Mouse (Mus musculus) thymus, postnatal 14 days (tissue): ENCODE measurements around the gene Bcorl1.
A peak's percentile ranks its signal among the peaks of the same experiment; 100 is the strongest.

Source experiments
- DNase-seq: peaks from one replicate; pipeline ENCODE4 v3.0.0; 2021

The Bcorl1 gene

GRCm38 (mm10) chrX:48341141-48341540 is at the start of gene Bcorl1:
Gene Bcorl1 (plus strand): TSS chrX:48341358.
- DNase-seq = peak; percentile 42

DNA sequence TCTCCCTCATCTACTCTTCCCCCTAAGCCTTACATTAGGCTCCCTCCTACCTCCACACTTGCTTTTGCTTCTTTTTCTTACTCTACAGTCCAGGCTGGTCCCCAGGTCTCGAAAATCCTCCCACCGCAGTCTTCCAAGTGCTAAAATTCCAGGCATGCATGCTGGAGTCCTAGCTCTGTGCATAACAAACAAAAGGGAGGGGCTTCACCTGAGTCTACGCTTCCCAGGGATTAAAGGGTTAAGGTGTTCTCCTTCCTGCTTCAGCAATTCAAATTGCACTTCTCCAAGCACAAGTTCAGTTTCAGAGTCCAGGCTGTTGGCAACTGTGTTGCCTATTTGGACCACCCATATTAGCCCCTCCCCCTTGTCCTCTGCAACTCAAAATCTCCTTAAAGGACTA is 49.7 kb upstream of the Bcorl1 start:
- no peak for DNase-seq

DNA sequence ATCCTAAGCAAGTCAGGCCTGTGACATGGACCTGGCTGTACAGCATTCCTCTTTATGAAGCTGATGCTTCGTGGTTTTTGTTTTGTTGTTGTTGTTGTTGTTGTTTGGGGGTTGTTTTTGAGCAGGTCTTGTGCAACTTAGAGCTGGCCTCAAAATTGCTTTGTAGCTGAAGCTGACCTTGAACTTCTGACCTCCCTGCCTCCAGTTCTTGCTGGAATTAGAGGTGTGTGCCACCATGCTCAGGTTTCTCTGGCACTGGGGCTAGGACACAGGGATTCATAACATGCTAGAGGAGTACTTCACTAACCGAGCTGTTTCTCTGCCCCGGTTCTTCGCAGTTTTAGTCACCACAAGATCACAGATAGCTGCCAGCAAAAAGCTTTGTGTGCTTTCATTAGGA is 35.8 kb upstream of the Bcorl1 start:
- no peak for DNase-seq

- peak; percentile 31 for DNase-seq
Measured at GRCm38 (mm10) chrX:48310706-48311517, 30.2 kb upstream of the Bcorl1 start.

GRCm38 (mm10) chrX:48311727-48312126 is 29.4 kb upstream of the Bcorl1 start:
- DNase-seq = no peak

DNA sequence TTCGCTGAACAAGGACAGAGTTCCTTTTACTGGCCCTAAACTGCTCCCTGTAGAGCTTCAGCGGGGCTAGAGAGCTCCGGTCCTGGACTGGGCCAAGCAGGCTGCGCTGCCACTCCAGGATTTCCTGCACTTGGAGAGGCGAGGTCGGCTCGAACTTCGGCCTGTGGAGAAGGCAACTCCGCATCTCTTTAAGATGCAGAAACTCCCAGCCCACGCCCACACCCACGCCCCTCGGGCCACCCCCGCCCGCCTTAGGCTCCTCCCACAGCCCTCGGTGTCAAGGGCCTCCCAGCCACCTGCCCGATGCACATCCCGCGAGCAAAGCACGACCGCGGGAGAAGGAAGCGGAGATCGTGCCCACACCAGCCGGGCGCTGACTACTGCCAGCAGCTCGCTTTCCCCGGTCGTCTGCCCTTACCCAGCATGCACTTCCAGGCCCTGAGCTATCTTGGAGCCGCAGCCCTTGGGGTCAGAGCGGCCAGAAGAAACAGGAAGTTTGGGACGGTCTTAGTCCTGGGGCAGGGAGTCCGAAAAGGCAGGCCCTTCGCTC is 26.6 kb upstream of the Bcorl1 start:
- DNase-seq = peak; percentile 92

DNA sequence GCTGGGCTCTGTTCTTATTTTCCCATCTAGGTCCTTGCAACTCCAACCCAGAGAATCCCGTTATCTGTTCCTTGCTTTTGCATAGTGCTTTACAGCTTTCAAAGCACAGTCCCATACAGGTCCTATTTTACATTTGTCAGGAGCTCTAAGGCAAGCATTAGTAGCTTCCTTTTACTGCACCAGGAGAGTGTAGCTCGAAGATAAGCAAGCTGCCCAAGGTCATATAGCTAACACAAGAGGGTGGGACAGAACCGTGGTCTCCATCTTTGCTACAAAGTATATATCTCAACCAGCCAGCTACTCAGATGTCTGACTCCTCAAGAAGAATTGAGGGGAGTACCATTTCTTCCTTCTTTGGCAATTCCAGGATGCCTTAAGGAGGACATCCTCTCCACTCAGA is 23.7 kb upstream of the Bcorl1 start:
- DNase-seq = no peak

DNA sequence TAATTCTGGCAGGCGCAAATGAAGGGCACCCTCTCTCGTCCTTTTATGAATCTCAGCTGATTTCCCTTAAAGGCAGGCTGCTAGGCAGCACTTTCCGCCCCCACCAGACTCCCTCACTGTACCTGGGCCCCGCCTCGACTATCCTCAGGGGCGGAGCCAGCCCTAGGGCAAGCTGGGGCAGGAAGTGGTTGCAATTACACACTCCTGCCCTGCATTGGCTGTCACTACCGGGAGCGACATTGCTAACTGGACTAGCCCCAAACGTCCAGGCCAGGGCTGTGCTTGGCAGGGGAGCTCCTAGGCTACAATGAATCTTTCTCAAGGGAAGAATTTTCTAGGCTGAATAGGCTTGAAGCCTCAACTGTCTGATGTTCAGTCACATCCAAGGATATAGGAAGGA is 23.0 kb upstream of the Bcorl1 start:
- DNase-seq = peak; percentile 82

- DNase-seq = peak; percentile 19
Measured at GRCm38 (mm10) chrX:48340441-48341049, 613 bp upstream of the Bcorl1 start.

GRCm38 (mm10) chrX:48341621-48342161 is 533 bp downstream of the Bcorl1 start:
- peak; percentile 33 for DNase-seq

DNA sequence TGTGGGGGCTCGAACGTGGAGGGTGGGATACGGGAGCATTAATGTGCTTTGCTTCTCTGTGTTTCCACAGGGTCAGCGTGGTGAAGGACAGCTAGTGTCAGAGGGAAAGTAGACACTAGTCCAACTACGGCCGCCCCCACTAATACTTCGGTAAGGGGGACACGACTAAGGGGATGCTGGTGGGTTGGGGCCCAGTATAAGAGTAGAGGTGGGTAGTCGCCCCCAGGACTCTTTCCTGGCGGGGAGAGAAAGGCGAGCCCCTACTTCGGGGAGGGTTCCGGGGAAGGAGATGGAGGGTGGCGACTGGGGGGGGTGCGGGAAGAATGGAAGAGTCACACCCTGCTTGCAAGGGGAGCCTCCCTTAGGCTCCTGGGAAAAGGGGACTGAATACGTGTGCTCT is 1.6 kb downstream of the Bcorl1 start:
- peak; percentile 14 for DNase-seq

GRCm38 (mm10) chrX:48343461-48343952 is 2.3 kb downstream of the Bcorl1 start:
- DNase-seq = peak; percentile 91

DNA sequence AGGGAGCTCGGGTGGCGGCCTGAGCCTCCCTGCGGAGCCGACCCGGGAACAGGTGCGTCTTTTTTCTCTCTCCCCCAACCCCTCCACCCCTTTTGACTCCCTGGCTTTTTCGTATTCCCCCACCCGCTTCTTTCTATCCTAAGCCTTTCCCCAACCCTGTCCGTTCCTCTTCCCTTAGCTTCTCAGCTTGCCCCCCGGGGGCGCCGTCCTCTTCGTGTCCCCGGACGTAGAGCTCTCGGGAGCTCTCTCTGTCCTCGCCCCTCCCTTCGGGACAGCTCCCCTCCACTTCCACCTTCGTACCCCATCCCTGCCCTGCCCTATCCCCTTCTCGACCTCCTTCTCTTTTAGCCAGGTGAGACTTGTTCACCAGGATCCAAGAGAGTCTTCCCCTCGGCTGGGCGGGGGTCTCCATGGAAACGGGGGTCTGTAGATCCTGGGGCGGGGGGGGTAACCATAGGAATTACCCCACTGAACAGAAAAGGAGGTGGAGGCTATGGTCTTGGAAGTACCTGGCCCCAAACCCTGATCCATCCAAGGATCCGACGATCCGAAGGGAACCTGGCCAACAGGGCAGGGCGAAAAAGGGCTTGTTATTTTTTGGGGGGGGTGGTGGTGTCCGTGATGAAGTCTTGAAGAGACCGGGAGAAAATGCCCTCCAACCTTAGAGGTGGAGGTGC is 2.9 kb downstream of the Bcorl1 start:
- peak; percentile 52 for DNase-seq

DNA sequence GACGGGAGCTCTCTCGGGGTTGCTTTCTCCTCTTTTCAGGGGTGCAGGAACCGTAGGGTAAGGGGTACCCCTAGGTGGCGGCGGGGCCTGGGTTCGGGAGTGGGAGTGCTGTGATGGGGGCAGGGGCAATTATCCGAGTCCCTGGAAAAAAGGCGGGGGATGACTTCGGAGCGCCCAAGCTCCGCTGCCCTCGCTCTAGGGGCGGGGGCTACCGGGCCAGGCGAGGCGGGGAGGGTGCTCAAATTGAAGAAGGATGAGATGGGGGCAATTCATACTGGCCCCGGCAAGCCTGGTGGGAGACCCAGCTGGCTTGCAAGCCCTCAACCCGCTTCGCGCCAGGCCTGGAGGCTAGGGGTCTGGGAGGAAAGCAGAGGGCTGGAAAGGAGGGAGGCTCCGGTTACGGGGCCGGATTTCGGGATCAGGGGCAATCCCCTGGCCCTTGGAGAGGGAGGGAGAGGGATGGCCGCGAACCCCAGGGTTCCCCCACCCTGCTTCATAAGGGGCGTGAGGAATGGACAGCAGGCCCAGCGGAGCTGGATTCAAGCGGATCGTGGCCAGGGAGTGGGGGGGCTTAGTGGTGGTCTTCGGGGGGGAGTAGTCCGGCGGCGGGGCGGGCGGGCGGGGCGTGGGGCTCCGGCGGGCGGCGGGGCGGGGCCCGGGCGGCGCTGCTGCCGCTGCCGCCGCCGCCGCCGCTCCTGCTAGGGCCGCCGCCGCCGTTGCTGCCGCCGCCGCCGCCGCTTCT is 3.7 kb downstream of the Bcorl1 start:
- peak; percentile 44 for DNase-seq

DNA sequence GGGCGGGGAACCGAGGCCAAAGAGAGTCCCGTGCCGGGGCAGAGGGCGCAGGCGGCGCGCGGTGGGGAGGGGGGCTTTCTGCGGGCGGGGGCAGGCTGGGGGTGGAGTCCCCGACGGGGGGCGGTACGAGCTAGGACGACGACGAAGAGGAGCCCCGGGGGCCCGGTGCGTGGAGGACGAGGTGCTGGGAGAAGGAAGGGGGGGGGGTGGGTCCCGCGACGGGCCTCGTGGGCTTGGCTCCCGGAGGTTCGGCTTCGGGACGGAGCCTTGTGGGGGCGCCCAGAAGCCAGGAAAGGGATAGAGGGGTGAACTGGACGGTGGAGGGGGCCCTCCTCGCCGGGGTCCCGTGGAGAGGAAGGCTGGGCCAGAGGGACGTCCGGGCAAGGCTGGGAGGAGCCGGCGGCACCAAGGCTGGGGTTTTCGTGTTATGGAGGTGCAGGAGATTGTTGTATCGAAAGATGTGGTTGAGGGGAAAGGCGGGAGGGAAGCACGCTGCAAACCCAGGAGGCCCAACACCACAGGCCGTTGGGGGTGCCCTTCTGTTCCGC is 4.3 kb downstream of the Bcorl1 start:
- peak; percentile 58 for DNase-seq

DNA sequence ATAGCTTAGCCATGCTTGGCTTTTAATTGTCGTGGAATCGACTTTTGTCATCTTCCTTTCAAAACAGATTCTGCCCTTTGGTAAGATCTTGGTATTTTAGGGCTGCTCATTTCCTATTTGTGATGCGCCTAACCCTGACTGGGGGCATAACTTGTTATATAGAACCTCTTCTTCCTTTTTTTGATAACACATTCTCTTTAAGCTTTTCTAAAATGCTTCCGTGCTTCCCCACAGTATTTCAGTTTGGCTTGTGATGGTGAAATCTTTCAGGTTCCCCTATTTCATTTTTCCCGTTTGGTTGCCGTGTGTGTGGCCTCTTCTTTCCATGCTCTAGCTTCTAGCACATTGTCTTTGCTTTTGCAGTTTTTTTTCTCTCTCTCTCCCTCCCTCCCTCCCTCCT is 14.2 kb downstream of the Bcorl1 start:
- no peak for DNase-seq

DNA sequence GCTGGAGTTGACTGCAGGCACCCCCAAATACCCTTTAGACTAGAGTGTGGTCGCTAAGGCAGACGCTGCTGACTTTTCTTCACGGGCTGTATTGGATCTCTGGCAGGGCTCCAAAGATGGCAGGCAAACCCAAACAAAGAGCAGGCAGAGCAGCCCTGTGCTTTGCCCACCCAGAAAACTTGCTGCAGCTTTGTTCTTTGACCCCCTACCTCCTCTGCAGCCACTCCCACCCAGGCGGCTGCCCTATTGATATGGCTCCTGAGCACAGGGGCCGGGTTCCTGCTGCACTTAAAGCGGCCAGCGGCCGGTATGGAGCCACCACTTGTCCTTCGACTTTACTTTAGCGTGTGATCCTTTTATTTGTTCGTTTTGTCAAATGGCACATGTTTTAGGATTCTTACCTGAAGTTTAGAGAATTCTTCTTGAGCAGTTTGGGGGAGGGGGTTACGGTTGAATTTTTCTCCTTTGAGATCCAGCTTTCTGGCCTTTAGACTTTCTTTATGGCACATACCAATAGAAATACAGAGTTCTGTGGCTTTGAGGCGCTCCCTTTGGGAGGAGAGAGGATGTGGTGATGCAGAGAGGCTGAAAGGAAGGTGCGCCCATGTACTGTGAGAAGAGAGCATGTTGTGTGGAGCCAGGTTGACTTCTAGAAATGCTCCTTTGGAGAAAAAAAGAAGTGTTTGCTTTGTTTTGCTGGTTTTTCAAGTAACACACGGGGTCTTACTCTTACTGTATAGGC is 24.8 kb downstream of the Bcorl1 start:
- DNase-seq = no peak

DNA sequence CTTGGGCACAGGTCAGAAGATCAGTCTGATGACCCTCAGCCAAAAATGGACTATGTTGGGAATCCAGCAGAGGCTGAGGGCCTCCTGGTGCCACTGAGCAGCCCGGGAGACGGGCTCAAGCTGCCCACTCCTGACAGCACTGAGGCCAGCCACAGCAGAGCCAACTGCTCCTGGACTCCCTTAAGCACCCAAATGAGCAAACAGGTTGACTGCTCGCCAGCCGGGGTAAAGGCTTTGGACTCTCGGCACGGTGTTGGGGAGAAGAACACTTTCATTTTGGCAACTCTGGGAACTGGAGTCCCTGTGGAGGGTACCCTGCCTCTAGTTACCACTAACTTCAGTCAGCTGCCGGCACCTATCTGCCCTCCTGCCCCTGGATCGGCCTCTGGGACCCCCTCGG is 26.7 kb downstream of the Bcorl1 start:
- DNase-seq = no peak

DNA sequence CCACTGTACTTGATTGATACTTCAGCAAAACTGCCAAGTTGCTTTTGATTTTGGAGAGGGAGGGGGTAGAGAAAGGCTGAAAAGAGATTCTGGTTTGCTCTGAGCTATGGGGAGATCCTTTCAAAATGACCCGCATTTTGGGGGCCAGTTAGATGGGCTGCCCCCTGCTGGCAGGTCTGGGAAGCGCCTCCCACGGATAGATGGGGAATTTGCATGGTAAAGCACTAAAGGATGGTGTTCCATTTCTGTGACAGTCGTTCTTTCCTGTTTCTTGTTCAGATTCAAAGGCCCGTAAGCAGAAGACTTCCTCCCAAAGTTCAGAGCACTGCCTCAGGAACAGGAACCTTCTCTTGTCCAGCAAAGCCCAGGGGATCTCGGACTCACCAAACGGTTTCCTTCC is 42.5 kb downstream of the Bcorl1 start:
- DNase-seq = peak; percentile 68

- no peak for DNase-seq
Measured at GRCm38 (mm10) chrX:48385927-48386326, 44.8 kb downstream of the Bcorl1 start.

GRCm38 (mm10) chrX:48389380-48389779 is 48.2 kb downstream of the Bcorl1 start:
- DNase-seq = no peak
